In genomic region chr9:41043641-41044040, GRCm38 (mm10) we compare ENCODE assay signal across 22 mouse cellular contexts. TPM values are rescaled to one million over a fixed set of nuclear protein-coding genes. Genes with fewer than 3 reads are reported as not detected.
DNase-seq lines count a peak whose midpoint lies in the region; ATAC-seq and TF ChIP-seq lines count a peak whose summit lies in the region.
"Had no signal": no experiment of that assay in that cellular context is flagged by ENCODE, and none has a peak within 500 bp of the region (broad histone marks: within the 10 kb centered on the region; RNA-seq: fewer than 3 reads in every experiment).

No protein-coding gene starts in this region.

- DNase-seq in hindbrain, postnatal 0 days (ENCODE audit: low spot score): peak; percentile 23
- DNase-seq in cerebellum, adult 8-10 months: peak; percentile 60
- DNase-seq in cerebellum, postnatal 25 days: peak; percentile 73 to 75
- DNase-seq in kidney, adult 2 months: no peak
- no peak for DNase-seq in thymus, adult 2 months
- no peak for DNase-seq in kidney, postnatal 4 days
- DNase-seq: adrenal gland, postnatal 10 days; gastrocnemius, postnatal 10 days; heart, adult 2 months; heart, postnatal 14 days had no signal

- H3K9me3 ChIP-seq in hindbrain, postnatal 0 days (ENCODE audit: low read length): no peaks in the 10 kb centered on the region
- H3K9me3 ChIP-seq in hindbrain, embryonic 16.5 days (ENCODE audit: control insufficient read depth, low read length): no peaks in the 10 kb centered on the region
- H3K9me3 ChIP-seq: embryonic facial prominence, embryonic 12.5 days; forebrain, embryonic 15.5 days; heart, embryonic 15.5 days; hindbrain, embryonic 13.5 days had no signal

- TF ChIP-seq POLR2A in kidney, adult 2 months (IDR thresholded peaks at IDR 0.05; ENCODE audit: low read depth, low read length): no peak
- no peak for TF ChIP-seq POLR2A in thymus, adult 2 months (IDR thresholded peaks at IDR 0.05; ENCODE audit: control insufficient read depth, extremely low read depth, insufficient read depth, low read length, poor library complexity)

- no peak for ATAC-seq in hindbrain, postnatal 0 days
- ATAC-seq in hindbrain, embryonic 16.5 days: no peak
- ATAC-seq: forebrain, embryonic 15.5 days; intestine, embryonic 16.5 days had no signal

- no peak for TF ChIP-seq CTCF in hindbrain, postnatal 0 days (IDR thresholded peaks at IDR 0.05; ENCODE audit: low read depth)
- no peak for TF ChIP-seq CTCF in kidney, adult 2 months (conservative IDR thresholded peaks at IDR 0.05; ENCODE audit: insufficient read depth, insufficient read length, low read depth, low read length)
- no peak for TF ChIP-seq CTCF in thymus, adult 2 months (IDR thresholded peaks at IDR 0.05; ENCODE audit: borderline replicate concordance, control insufficient read depth, extremely low read depth, insufficient read depth, low read length, poor library complexity)

- H3K4me3 ChIP-seq in hindbrain, postnatal 0 days (ENCODE audit: low read length): no peak overlapping the region
- H3K4me3 ChIP-seq in hindbrain, embryonic 16.5 days (ENCODE audit: low read length): no peak overlapping the region
- H3K4me3 ChIP-seq in kidney, adult 2 months (ENCODE audit: insufficient read depth, low read depth, low read length): no peak overlapping the region
- no peak overlapping the region for H3K4me3 ChIP-seq in thymus, adult 2 months (ENCODE audit: control insufficient read depth, insufficient read depth, low read length)
- H3K4me3 ChIP-seq: embryonic facial prominence, embryonic 12.5 days; forebrain, embryonic 15.5 days; heart, adult 2 months; heart, embryonic 15.5 days; hindbrain, embryonic 13.5 days had no signal

- peaks cover 12% of the 10 kb centered on the region; the same call in 1 of the 2 replicates for H3K36me3 ChIP-seq in hindbrain, postnatal 0 days (ENCODE audit: insufficient read depth, low read length)
- H3K36me3 ChIP-seq in hindbrain, embryonic 16.5 days (ENCODE audit: control insufficient read depth, insufficient read depth, low read length): no peaks in the 10 kb centered on the region
- no peaks in the 10 kb centered on the region for H3K36me3 ChIP-seq in kidney, adult 2 months (ENCODE audit: control insufficient read depth, insufficient read depth, low read length)
- no peaks in the 10 kb centered on the region for H3K36me3 ChIP-seq in thymus, adult 2 months (ENCODE audit: control insufficient read depth, insufficient read depth, low read length)
- H3K36me3 ChIP-seq: embryonic facial prominence, embryonic 12.5 days; heart, embryonic 15.5 days had no signal

- 60% methylated on average over 5 of the region's 5 CpGs for WGBS in hindbrain, postnatal 0 days
- WGBS in hindbrain, embryonic 16.5 days: 81% methylated on average over 5 of the region's 5 CpGs
- WGBS in kidney, adult 2 months: 91% methylated on average over 5 of the region's 5 CpGs
- 94% methylated on average over 5 of the region's 5 CpGs for WGBS in thymus, adult 2 months

- no peaks in the 10 kb centered on the region for H3K4me1 ChIP-seq in hindbrain, postnatal 0 days (ENCODE audit: insufficient read depth, low read length)
- H3K4me1 ChIP-seq in hindbrain, embryonic 16.5 days (ENCODE audit: control insufficient read depth, insufficient read depth, low read depth, low read length): no peaks in the 10 kb centered on the region
- no peaks in the 10 kb centered on the region for H3K4me1 ChIP-seq in kidney, adult 2 months (ENCODE audit: control insufficient read depth, insufficient read depth, low read length)
- H3K4me1 ChIP-seq in thymus, adult 2 months (replicated peaks; ENCODE audit: control insufficient read depth, insufficient read depth, low read length): peaks cover 7% of the 10 kb centered on the region
- H3K4me1 ChIP-seq: embryonic facial prominence, embryonic 12.5 days; forebrain, embryonic 15.5 days; hindbrain, embryonic 13.5 days had no signal

- no peak overlapping the region for H3K9ac ChIP-seq in hindbrain, postnatal 0 days (replicated peaks; ENCODE audit: low read length)
- H3K9ac ChIP-seq in hindbrain, embryonic 16.5 days (ENCODE audit: low read depth, low read length): no peak overlapping the region
- H3K9ac ChIP-seq: embryonic facial prominence, embryonic 12.5 days; forebrain, embryonic 15.5 days; heart, embryonic 15.5 days; hindbrain, embryonic 13.5 days had no signal

- no peak overlapping the region for H3K27ac ChIP-seq in hindbrain, postnatal 0 days
- H3K27ac ChIP-seq in hindbrain, embryonic 16.5 days (ENCODE audit: low read depth, low read length): no peak overlapping the region
- H3K27ac ChIP-seq in kidney, adult 2 months (ENCODE audit: insufficient read depth, low read depth, low read length): no peak overlapping the region
- H3K27ac ChIP-seq in thymus, adult 2 months (ENCODE audit: control insufficient read depth, insufficient read depth, low read length): no peak overlapping the region
- H3K27ac ChIP-seq: embryonic facial prominence, embryonic 12.5 days; forebrain, embryonic 15.5 days; heart, adult 2 months; heart, embryonic 15.5 days; hindbrain, embryonic 13.5 days had no signal

- H3K27me3 ChIP-seq in hindbrain, postnatal 0 days (ENCODE audit: insufficient read depth, low read length): no peaks in the 10 kb centered on the region
- no peaks in the 10 kb centered on the region for H3K27me3 ChIP-seq in hindbrain, embryonic 16.5 days (replicated peaks; ENCODE audit: control insufficient read depth, insufficient read depth, low read length)
- H3K27me3 ChIP-seq in kidney, adult 2 months (replicated peaks; ENCODE audit: control insufficient read depth, insufficient read depth, low read length): no peaks in the 10 kb centered on the region
- no peaks in the 10 kb centered on the region for H3K27me3 ChIP-seq in thymus, adult 2 months (ENCODE audit: control insufficient read depth, insufficient read depth, low read length)
- H3K27me3 ChIP-seq: embryonic facial prominence, embryonic 12.5 days; forebrain, embryonic 15.5 days; heart, embryonic 15.5 days; hindbrain, embryonic 13.5 days had no signal

- H3K4me2 ChIP-seq in hindbrain, postnatal 0 days (ENCODE audit: low read depth, low read length): no peak overlapping the region
- H3K4me2 ChIP-seq in hindbrain, embryonic 16.5 days (ENCODE audit: low read length): no peak overlapping the region
- H3K4me2 ChIP-seq: embryonic facial prominence, embryonic 12.5 days; forebrain, embryonic 15.5 days; heart, embryonic 11.5 days; heart, embryonic 15.5 days; hindbrain, embryonic 13.5 days had no signal

RNA-seq across cellular contexts. Expression of gene Crtam, which starts 39.2 kb away (rescaled TPM):
- total RNA-seq in hindbrain, postnatal 0 days (2014; rRNA removed): 0.04 and 0.42 TPM in 2 replicates
- 0.21 and 0.52 TPM in 2 replicates for polyA plus RNA-seq in hindbrain, postnatal 0 days (2015; fragmentation: Nextera tagmentation; extraction: Ambion mirVana)
- polyA plus RNA-seq in hindbrain, embryonic 16.5 days (2015; fragmentation: Nextera tagmentation; extraction: Ambion mirVana): 0.06 and 0.40 TPM in 2 replicates
- polyA plus RNA-seq in kidney, adult 2 months (2012; rRNA removed): 0.05 and 0.11 TPM in 2 replicates
- 0.13 and 0.47 TPM in 2 replicates for polyA plus RNA-seq in thymus, adult 2 months (2012; rRNA removed)
- total RNA-seq: heart, adult 2 months; hematopoietic stem cell, adult 5-6 weeks; MEL had no signal
- polyA plus RNA-seq: cortical plate, adult 2 months; forebrain, embryonic 11.5 days; forebrain, embryonic 15.5 days; gonadal fat pad, adult 2 months; heart, embryonic 15.5 days had no signal

Comparison
In these comparisons a context has a peak if more than half of its experiments do, and no peak if none do; other contexts are left out.
1. DNase-seq: peak in hindbrain, postnatal 0 days (single experiment), cerebellum, adult 8-10 months (single experiment) and cerebellum, postnatal 25 days (2 of 2); none in kidney, adult 2 months (single experiment), thymus, adult 2 months (single experiment) and kidney, postnatal 4 days (0 of 2).